Mouse (Mus musculus) intestine, embryonic 16.5 days (tissue): Measurements from ENCODE around the gene Foxo1. TPM values are rescaled to one million over a fixed set of nuclear protein-coding genes. Genes with fewer than 3 reads are reported as not detected.

Experiments used
- ATAC-seq: fragments of 200-750 bp; cut with Nextera tagmentation; 2 replicates; pipeline ENCODE4 v1.8.0; 2017; ENCODE audit warnings: moderate TSS enrichment, moderate library complexity
- H3K27ac ChIP-seq: fragments of 300-500 bp; sonication (generic); 2 replicates; pipeline ENCODE4 v1.5.1; 2014; ENCODE audit warnings: mild to moderate bottlenecking, low read length
- H3K27me3 ChIP-seq: fragments of 300-500 bp; sonication (generic); replicated peaks from 2 replicates; pipeline ENCODE4 v1.6.1; 2014; ENCODE audit warnings: low read length, control low read depth, mixed read lengths; ENCODE audit not compliant: control insufficient read depth, insufficient read depth
- H3K36me3 ChIP-seq: fragments of 300-500 bp; sonication (generic); 2 replicates; pipeline ENCODE4 v1.6.1; 2014; ENCODE audit warnings: low read length, control low read depth; ENCODE audit not compliant: control insufficient read depth, insufficient read depth
- H3K4me1 ChIP-seq: fragments of 300-500 bp; sonication (generic); 2 replicates; pipeline ENCODE4 v1.6.1; 2014; ENCODE audit warnings: low read length, control low read depth, mixed read lengths; ENCODE audit not compliant: control insufficient read depth, insufficient read depth
- H3K4me2 ChIP-seq: fragments of 300-500 bp; sonication (generic); 2 replicates; pipeline ENCODE4 v1.6.1; 2014; ENCODE audit warnings: low read depth, low read length, control low read depth
- H3K4me3 ChIP-seq: fragments of 300-500 bp; sonication (generic); 2 replicates; pipeline ENCODE4 v1.5.1; 2014; ENCODE audit warnings: mild to moderate bottlenecking, low read length
- H3K9ac ChIP-seq: fragments of 300-500 bp; sonication (generic); 2 replicates; pipeline ENCODE4 v1.6.1; 2014; ENCODE audit warnings: low read depth, low read length
- H3K9me3 ChIP-seq: fragments of 300-500 bp; sonication (generic); 2 replicates; pipeline ENCODE4 v1.6.1; 2016; ENCODE audit warnings: low read length, control low read depth; ENCODE audit not compliant: control insufficient read depth
- whole genome bisulfite sequencing: fragments of 180-500 bp; shearing (Covaris S2); extraction: QIAGEN DNeasy Blood & Tissue Kit; methylation state at CpG from one replicate; pipeline ENCODE4 v1.1.7; 2014; 5-methylcytosine and 5-hydroxymethylcytosine counted together
- polyA plus RNA-seq: library from polyadenylated mRNA; unstranded; fragments of >200 nt; fragmentation: Nextera tagmentation; extraction: Ambion mirVana; gene quantifications from 2 replicates; pipeline ENCODE4 v1.2.1, GENCODE M21; 2015

Gene Foxo1
- polyA plus RNA-seq, 1 experiment from 2014 or later, result 3.5 TPM

GRCm38 (mm10) chr3:52345881-52346280 lies 77.7 kb downstream of the Foxo1 start:
- Histone ChIP-seq H3K9ac (no peak overlapping the region), H3K4me2 (no peak overlapping the region), H3K4me1 (peaks cover 23% of the 10 kb centered on the region), H3K36me3 (peaks cover 11% of the 10 kb centered on the region), H3K9me3 (no peaks in the 10 kb centered on the region), H3K27ac (no peak overlapping the region), H3K4me3 (no peak overlapping the region), H3K27me3 (no peaks in the 10 kb centered on the region)
- ATAC-seq, result no peak
- 94% methylated on average over 11 of the region's 11 CpGs for WGBS

GRCm38 (mm10) chr3:52346986-52347710 lies 79.0 kb downstream of the Foxo1 start:
- Histone ChIP-seq H3K4me2 (no peak overlapping the region), H3K36me3 (peaks cover 11% of the 10 kb centered on the region), H3K27ac (no peak overlapping the region), H3K4me1 (peaks cover 20% of the 10 kb centered on the region), H3K27me3 (no peaks in the 10 kb centered on the region), H3K9me3 (no peaks in the 10 kb centered on the region), H3K4me3 (no peak overlapping the region), H3K9ac (no peak overlapping the region)
- WGBS, result 66% methylated on average over 4 of the region's 4 CpGs
- no peak for ATAC-seq

- WGBS, result 37% methylated on average over 10 of the region's 10 CpGs
- H3K4me1 ChIP-seq, result peaks cover 15% of the 10 kb centered on the region
- H3K27ac ChIP-seq, result no peak overlapping the region
- no peak overlapping the region for H3K4me2 ChIP-seq
- H3K27me3 ChIP-seq, result no peaks in the 10 kb centered on the region
- H3K9ac ChIP-seq, result no peak overlapping the region
- peaks cover 11% of the 10 kb centered on the region for H3K36me3 ChIP-seq
- ATAC-seq, result peak; percentile 21; the same call in 1 of the 2 replicates
- no peak overlapping the region for H3K4me3 ChIP-seq
- no peaks in the 10 kb centered on the region for H3K9me3 ChIP-seq
Measured at GRCm38 (mm10) chr3:52347980-52348622, 80.0 kb downstream of the Foxo1 start.

- WGBS, result 50% methylated on average over 8 of the region's 8 CpGs
- Histone ChIP-seq H3K9ac (no peak overlapping the region), H3K4me1 (peaks cover 13% of the 10 kb centered on the region; the same call in 1 of the 2 replicates), H3K36me3 (peaks cover 5% of the 10 kb centered on the region), H3K27me3 (no peaks in the 10 kb centered on the region), H3K4me2 (no peak overlapping the region), H3K27ac (no peak overlapping the region), H3K4me3 (no peak overlapping the region), H3K9me3 (no peaks in the 10 kb centered on the region)
- no peak for ATAC-seq
Measured at GRCm38 (mm10) chr3:52350636-52351035, 82.5 kb downstream of the Foxo1 start.

- no peaks in the 10 kb centered on the region for H3K9me3 ChIP-seq
- H3K27ac ChIP-seq, result no peak overlapping the region
- H3K27me3 ChIP-seq, result no peaks in the 10 kb centered on the region
- H3K9ac ChIP-seq, result no peak overlapping the region
- no peak for ATAC-seq
- 94% methylated on average over 9 of the region's 9 CpGs for WGBS
- no peak overlapping the region for H3K4me3 ChIP-seq
- peaks cover 13% of the 10 kb centered on the region; the same call in 1 of the 2 replicates for H3K4me1 ChIP-seq
- H3K4me2 ChIP-seq, result no peak overlapping the region
- H3K36me3 ChIP-seq, result no peaks in the 10 kb centered on the region
Measured at GRCm38 (mm10) chr3:52351901-52352300, 83.8 kb downstream of the Foxo1 start.

GRCm38 (mm10) chr3:52354203-52354602 lies 86.1 kb downstream of the Foxo1 start:
- Histone ChIP-seq H3K36me3 (no peaks in the 10 kb centered on the region), H3K9me3 (no peaks in the 10 kb centered on the region), H3K4me3 (no peak overlapping the region), H3K27ac (no peak overlapping the region), H3K4me1 (peaks cover 10% of the 10 kb centered on the region; the same call in 1 of the 2 replicates), H3K27me3 (no peaks in the 10 kb centered on the region), H3K4me2 (no peak overlapping the region), H3K9ac (no peak overlapping the region)
- no peak for ATAC-seq
- WGBS, result 66% methylated on average over 7 of the region's 7 CpGs

GRCm38 (mm10) chr3:52357265-52357953 lies 89.3 kb downstream of the Foxo1 start:
- Histone ChIP-seq H3K4me1 (no peaks in the 10 kb centered on the region), H3K4me3 (no peak overlapping the region), H3K36me3 (no peaks in the 10 kb centered on the region), H3K27ac (no peak overlapping the region), H3K9me3 (no peaks in the 10 kb centered on the region), H3K27me3 (no peaks in the 10 kb centered on the region), H3K4me2 (no peak overlapping the region), H3K9ac (no peak overlapping the region)
- no peak for ATAC-seq
- WGBS, result 73% methylated on average over 15 of the region's 15 CpGs

- WGBS, result 85% methylated on average over 6 of the region's 6 CpGs
- H3K27me3 ChIP-seq, result no peaks in the 10 kb centered on the region
Measured at GRCm38 (mm10) chr3:52364576-52364975, 96.4 kb downstream of the Foxo1 start.

GRCm38 (mm10) chr3:52369204-52369603 lies 101.1 kb downstream of the Foxo1 start:
- Histone ChIP-seq H3K36me3 (no peaks in the 10 kb centered on the region), H3K27ac (no peak overlapping the region), H3K9me3 (no peaks in the 10 kb centered on the region), H3K4me2 (no peak overlapping the region), H3K9ac (no peak overlapping the region), H3K27me3 (no peaks in the 10 kb centered on the region), H3K4me1 (no peaks in the 10 kb centered on the region), H3K4me3 (no peak overlapping the region)
- ATAC-seq, result no peak
- WGBS, result 85% methylated on average over 9 of the region's 9 CpGs

More at GRCm38 (mm10) chr3:52364576-52364975, 96.4 kb downstream of the Foxo1 start:
- H3K4me1 ChIP-seq, result no peaks in the 10 kb centered on the region
- H3K36me3 ChIP-seq, result no peaks in the 10 kb centered on the region
- ATAC-seq, result no peak
- H3K4me2 ChIP-seq, result no peak overlapping the region
- H3K27ac ChIP-seq, result no peak overlapping the region
- H3K4me3 ChIP-seq, result no peak overlapping the region
- no peaks in the 10 kb centered on the region for H3K9me3 ChIP-seq
- no peak overlapping the region for H3K9ac ChIP-seq
